Mouse (Mus musculus): ENCODE data around the gene Rasal2.

- TF ChIP-seq POLR2A (IDR thresholded peaks at IDR 0.05; ENCODE audit: control insufficient read depth, extremely low read depth, insufficient read depth, low read length, poor library complexity): no peak
- no peak for TF ChIP-seq CTCF (IDR thresholded peaks at IDR 0.05; ENCODE audit: borderline replicate concordance, control insufficient read depth, extremely low read depth, insufficient read depth, low read length, poor library complexity)
Observed at GRCm38 (mm10) chr1:157286561-157286960, 125.8 kb downstream of the Rasal2 start.

All from thymus, adult 2 months (tissue).